Mouse (Mus musculus) 3T3-L1 (cell line): ENCODE data around the gene Ntng2.
A peak's percentile ranks its signal among the peaks of the same experiment; 100 is the strongest.

Experiments
- DNase-seq: peaks from one replicate; pipeline ENCODE4 v3.0.0-alpha.2; 2015; ENCODE audit warnings: low read depth, low spot score

The Ntng2 gene

GRCm38 (mm10) chr2:29252599-29253204, at the start of gene Ntng2:
TSS of gene Ntng2 (minus strand) at chr2:29253005.
- DNase-seq, result no peak

- no peak for DNase-seq
Observed at GRCm38 (mm10) chr2:29295557-29295956, 42.8 kb upstream of the Ntng2 start.

GRCm38 (mm10) chr2:29287651-29288050, 34.8 kb upstream of the Ntng2 start:
- DNase-seq, result no peak

GRCm38 (mm10) chr2:29277703-29278121, 24.9 kb upstream of the Ntng2 start:
- DNase-seq, result no peak

- DNase-seq, result no peak
Observed at GRCm38 (mm10) chr2:29271803-29272518, 19.2 kb upstream of the Ntng2 start.

GRCm38 (mm10) chr2:29271098-29271497, 18.3 kb upstream of the Ntng2 start:
- no peak for DNase-seq

GRCm38 (mm10) chr2:29266810-29267209, 14.0 kb upstream of the Ntng2 start:
- no peak for DNase-seq

GRCm38 (mm10) chr2:29262436-29262915, 9.7 kb upstream of the Ntng2 start:
- DNase-seq, result no peak

- no peak for DNase-seq
Observed at GRCm38 (mm10) chr2:29261126-29261525, 8.3 kb upstream of the Ntng2 start.

- no peak for DNase-seq
Observed at GRCm38 (mm10) chr2:29253205-29253865, 530 bp upstream of the Ntng2 start.

- DNase-seq, result peak; percentile 21
Observed at GRCm38 (mm10) chr2:29252059-29252598, 676 bp downstream of the Ntng2 start.

GRCm38 (mm10) chr2:29251095-29252058, 1.4 kb downstream of the Ntng2 start:
- DNase-seq, result no peak

- DNase-seq, result no peak
Observed at GRCm38 (mm10) chr2:29250263-29251094, 2.3 kb downstream of the Ntng2 start.

GRCm38 (mm10) chr2:29249852-29250251, 3.0 kb downstream of the Ntng2 start:
- no peak for DNase-seq

GRCm38 (mm10) chr2:29248551-29248950, 4.3 kb downstream of the Ntng2 start:
- DNase-seq, result no peak

GRCm38 (mm10) chr2:29247386-29247785, 5.4 kb downstream of the Ntng2 start:
- no peak for DNase-seq

GRCm38 (mm10) chr2:29246891-29247290, 5.9 kb downstream of the Ntng2 start:
- DNase-seq, result no peak

- no peak for DNase-seq
Observed at GRCm38 (mm10) chr2:29246275-29246674, 6.5 kb downstream of the Ntng2 start.

- no peak for DNase-seq
Observed at GRCm38 (mm10) chr2:29245341-29245779, 7.4 kb downstream of the Ntng2 start.

GRCm38 (mm10) chr2:29239329-29239728, 13.5 kb downstream of the Ntng2 start:
- DNase-seq, result no peak
